Mouse (Mus musculus) gastrocnemius, adult 2 months (tissue): Measurements from ENCODE around the gene Ccdc170. TPM values are rescaled to one million over a fixed set of nuclear protein-coding genes. Genes with fewer than 3 reads are reported as not detected.
"Not testable (repeated sequence)": the region's sequence is repeated elsewhere in the genome, so short reads cannot be mapped to it uniquely, and the experiment has no call there.

Experiments used
- DNase-seq: peaks from one replicate; pipeline ENCODE4 v3.0.0; 2022
- H3K27ac ChIP-seq: fragments of 200-600 bp; 2 replicates; pipeline ENCODE4 v1.8.1; 2022; ENCODE audit warnings: mild to moderate bottlenecking
- H3K4me3 ChIP-seq: fragments of 200-600 bp; 2 replicates; pipeline ENCODE4 v1.8.1; 2022; ENCODE audit warnings: mild to moderate bottlenecking, moderate library complexity
- CTCF ChIP-seq: fragments of 200-600 bp; IDR thresholded peaks from 2 replicates; pipeline ENCODE4 v1.8.1; 2022; ENCODE audit warnings: antibody characterized with exemption, mild to moderate bottlenecking, moderate library complexity
- intact Hi-C: fragments of 180-260 bp; cut with DNase I; formaldehyde crosslinking; loops from one replicate; pipeline ENCODE4 v1.15.1; 2025
- long read RNA-seq, 2 experiments: library from polyadenylated mRNA; stranded (forward); transcript quantifications; one replicate each; pipeline ENCODE4 v2.0.0; 2021
- total RNA-seq, 2 experiments: library from RNA; stranded (reverse); gene quantifications; 2 replicates each; pipeline ENCODE4 v1.2.3; 2021

Ccdc170 gene
- under 1 TPM; 0.46 to 0.67 TPM for total RNA-seq
- long read RNA-seq, experiment 1 = 0 reads
- long read RNA-seq, experiment 2 = 0 reads

DNA sequence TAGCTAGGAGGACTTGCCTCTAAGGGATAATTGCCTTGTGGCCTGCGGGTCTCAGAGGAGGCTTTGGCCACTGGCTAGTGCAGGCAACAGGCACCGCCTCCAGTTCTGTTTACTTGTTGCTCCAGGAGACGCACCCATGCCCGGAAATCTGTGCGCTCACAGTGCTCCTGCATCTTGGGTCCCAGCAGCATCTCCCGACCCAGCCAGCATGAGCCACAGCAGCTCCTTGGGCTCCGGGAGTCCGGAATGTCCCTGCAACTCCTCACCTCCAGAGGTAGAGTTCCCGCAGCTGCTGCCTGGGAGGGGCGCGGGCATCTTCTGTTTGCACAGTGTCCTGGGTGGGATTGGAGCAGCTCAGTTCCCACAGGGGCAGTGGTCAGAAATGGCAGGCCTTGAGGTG is at the start of gene Ccdc170:
Ccdc170 (plus strand) TSS at position 148 of the 400 bp plus-strand sequence.
- Histone ChIP-seq H3K27ac (peak within 1 kb of the TSS; percentile 28), H3K4me3 (peak within 1 kb of the TSS; percentile 57)
- peak; percentile 52 for DNase-seq
- intact Hi-C loops = no loop called here
- TF ChIP-seq CTCF = no peak

DNA sequence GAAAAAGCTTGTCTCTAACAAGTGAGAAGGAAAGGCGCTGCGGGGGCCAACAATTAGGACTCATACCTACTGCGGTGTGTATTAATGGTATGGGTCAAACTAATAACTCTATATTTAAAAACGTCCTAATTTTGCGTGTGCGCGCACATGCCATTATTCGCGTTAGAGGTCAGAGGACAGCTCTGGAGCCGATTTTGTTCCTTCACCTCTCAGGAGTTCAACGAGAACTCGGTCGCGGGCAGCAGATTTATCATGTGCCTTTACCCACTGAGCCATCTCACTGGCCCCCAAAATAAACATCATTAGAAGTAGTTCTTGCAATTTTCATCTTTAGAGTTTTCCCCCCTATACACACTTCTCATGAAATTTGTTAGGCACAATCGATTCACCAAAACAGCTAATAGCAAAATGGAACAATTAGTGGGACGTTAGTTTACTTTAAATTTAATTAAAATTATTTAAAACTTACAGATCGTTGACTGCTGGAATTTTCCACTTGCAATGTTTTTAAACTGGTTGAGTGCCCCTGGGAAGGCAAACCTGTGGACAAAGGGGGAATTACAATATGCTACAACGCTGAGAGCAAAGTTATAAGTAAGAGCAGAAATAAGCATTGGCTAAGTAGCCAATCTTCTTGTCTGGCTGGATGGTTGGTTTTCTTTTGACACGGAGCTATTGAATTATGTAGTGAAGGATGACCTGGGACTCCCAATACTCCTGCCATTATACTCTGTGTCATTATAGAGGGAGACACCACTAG is 49.1 kb upstream of the Ccdc170 start:
- H3K27ac ChIP-seq = peak overlapping the region; percentile 90
- no peak for DNase-seq
- peak overlapping the region; percentile 96 for H3K4me3 ChIP-seq
- peak; percentile 34 for TF ChIP-seq CTCF
- intact Hi-C loops = loop anchor here (2.0 kb wide), 1 partner anchor 44 kb away; the partner anchor contains the start of gene Zbtb2

DNA sequence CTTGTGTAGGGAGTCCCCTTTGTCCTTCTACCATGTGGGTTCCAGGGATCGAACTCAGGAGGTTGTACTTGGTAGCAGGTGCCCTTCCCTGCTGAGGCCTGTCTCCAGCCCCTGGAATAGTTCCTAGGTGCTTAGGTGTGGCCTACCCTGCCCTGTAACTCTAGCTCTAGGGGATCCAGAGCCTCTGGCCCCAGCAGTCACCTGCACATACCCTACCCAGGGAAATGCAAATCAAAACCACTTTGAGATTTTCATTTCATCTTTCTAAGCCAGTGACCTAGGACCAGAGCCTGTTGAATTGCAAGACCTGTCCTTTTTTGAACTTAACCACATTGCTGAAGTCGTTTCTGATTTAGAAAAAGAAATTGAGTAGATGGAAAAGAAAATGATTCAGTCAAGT is 48.4 kb upstream of the Ccdc170 start:
- not testable (repeated sequence) for H3K4me3 ChIP-seq, DNase-seq
- peak overlapping the region; percentile 90; the same call in 1 of the 2 replicates for H3K27ac ChIP-seq
- intact Hi-C loops = loop anchor here (2.0 kb wide), 1 partner anchor 45 kb away; the partner anchor contains the start of gene Zbtb2

DNA sequence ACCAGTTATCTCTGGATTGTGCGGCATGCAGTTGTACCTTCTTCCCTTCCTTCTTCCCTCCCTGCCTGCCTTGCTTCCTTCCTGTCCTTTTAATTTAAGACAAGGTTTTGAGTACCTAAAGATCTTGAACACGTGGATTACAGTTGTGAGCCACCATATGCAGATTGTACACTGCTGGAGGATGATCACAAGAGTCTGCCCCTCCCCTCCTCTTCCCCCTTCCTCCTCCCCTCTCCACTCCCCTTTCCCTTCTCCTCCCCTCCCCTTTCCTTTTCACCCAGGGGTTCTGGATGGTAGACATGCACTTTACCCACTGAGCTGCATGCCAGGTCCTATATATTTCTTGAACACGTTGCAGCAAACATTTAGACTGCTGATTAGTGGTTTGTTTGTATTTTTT is 46.9 kb upstream of the Ccdc170 start:
- Histone ChIP-seq H3K4me3 (no peak overlapping the region), H3K27ac (no peak overlapping the region)
- DNase-seq = no peak
- intact Hi-C loops = no loop called here
- TF ChIP-seq CTCF = no peak

DNA sequence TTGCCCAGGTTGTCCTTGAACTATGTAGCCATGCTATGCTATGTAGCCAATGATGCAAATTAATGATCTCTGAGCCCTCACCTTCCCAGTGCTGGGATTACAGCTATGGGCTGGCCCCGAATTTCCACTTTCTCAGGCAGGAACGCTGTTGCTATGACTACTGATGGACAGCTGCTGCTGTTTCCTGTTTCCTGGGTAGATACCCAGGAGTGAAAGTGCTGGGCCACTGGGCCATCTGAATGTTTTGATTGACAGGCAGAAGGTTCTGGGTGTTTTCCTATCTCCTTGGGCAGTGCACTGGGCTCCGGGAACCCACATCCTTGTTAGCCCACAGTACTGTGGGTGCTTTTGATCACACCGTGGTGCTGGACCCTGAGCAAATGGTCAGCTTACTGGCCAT is 25.9 kb upstream of the Ccdc170 start:
- no peak overlapping the region for H3K4me3 ChIP-seq
- no peak for DNase-seq
- no peak overlapping the region for H3K27ac ChIP-seq
- intact Hi-C loops = no loop called here
- no peak for TF ChIP-seq CTCF

DNA sequence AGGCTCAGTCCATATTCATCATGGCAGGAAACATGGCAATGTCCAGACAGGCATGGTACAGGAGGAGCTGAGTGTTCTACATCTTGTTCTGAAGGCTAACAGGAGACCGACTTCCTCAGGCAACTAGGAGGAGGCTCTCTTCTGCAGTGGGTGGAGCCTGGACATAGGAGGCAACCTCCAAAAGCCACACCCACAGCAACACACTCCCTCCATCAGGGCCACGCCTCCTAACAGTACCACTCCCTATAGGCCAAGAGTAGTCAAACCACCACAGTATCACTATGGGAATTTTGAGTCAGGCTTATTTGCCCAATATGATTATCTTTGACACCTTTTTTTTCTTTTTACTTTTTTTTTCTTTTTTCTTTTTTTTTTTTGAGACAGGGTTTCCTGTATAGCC is 22.1 kb upstream of the Ccdc170 start:
- Histone ChIP-seq H3K27ac (no peak overlapping the region), H3K4me3 (no peak overlapping the region)
- DNase-seq = no peak
- intact Hi-C loops = no loop called here
- no peak for TF ChIP-seq CTCF

DNA sequence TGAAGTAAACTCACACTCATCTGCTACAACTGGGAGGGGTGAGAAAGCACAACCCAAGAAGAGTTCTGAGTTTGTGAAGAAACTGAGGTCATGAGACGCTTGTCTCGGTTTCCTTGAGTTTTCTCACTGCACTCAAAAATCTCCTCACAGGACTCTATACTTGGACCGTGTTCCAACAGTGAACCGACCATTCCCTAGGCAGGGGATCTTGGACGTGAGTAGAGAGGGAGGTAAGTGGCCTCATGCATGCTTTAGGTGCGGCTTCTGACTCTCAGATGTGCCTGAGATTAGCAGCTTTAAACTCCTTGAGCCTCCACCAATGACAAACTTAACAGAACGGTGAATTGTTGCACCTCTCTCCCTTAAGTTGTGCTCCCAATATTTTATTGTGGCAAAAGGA is 16.5 kb upstream of the Ccdc170 start:
- H3K27ac ChIP-seq = no peak overlapping the region
- no peak for DNase-seq
- intact Hi-C loops = no loop called here
- no peak for TF ChIP-seq CTCF
- no peak overlapping the region for H3K4me3 ChIP-seq

DNA sequence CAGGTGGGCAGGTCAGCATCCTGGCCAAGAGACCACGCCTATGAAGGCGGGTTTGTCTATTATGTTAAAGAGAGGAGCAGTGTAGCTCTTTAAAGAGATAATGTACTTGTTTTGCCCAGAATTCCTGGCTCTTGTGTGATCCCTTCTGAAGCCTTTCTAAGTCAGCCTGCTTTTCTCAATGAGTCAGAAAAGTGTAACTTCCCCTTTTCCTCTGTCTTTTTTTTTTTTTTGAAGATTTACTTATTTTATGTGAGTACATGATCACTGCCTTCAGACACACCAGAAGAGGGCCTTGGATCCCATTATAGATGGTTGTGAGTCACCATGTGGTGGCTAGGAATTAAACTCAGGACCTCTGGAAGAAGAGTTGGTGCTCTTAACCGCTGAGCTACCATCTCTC is 12.9 kb upstream of the Ccdc170 start:
- Histone ChIP-seq H3K27ac (no peak overlapping the region), H3K4me3 (no peak overlapping the region)
- no peak for DNase-seq
- intact Hi-C loops = no loop called here
- no peak for TF ChIP-seq CTCF

DNA sequence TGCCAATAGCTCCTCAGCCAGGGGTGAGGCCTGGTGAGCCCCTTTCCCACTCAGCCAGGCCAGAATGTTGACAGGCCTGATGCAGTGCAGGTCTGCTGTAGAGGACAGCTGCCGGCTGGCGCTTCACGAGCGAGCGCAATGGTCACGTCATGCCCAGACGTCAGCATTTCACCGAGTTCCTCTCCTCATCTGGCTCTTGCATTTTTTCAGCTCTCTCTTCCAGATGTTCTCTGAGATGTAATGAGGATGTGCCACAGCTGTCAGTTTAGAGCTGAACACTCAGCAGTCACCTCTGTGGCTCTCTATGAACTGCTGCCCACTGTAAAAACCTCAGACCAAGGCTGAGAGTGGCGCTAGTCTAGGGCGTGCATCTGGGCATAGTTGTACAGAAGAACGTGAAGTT is 8.7 kb upstream of the Ccdc170 start:
- no peak overlapping the region for H3K4me3 ChIP-seq
- no peak for TF ChIP-seq CTCF
- intact Hi-C loops = no loop called here
- DNase-seq = no peak
- H3K27ac ChIP-seq = no peak overlapping the region

DNA sequence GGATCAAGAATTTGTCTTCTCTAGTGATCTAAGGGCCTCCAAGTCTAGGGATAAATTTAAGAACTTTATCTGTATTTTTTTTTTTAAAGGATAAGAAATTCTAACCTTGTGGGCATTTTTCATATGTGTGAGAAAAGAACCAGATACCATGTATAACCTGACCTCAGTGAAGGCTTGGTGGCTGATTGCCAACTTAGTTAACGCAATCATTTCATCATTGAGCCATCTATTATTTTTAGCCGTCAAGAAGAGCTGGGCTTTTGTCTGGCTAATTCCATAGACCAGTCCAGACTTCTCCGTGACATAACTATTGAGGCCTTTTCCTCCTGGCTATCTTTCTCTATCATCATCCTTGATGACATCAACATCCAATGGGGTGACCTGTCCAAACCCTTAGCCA is 6.9 kb upstream of the Ccdc170 start:
- Histone ChIP-seq H3K27ac (no peak overlapping the region), H3K4me3 (no peak overlapping the region)
- DNase-seq = no peak
- intact Hi-C loops = no loop called here
- no peak for TF ChIP-seq CTCF

DNA sequence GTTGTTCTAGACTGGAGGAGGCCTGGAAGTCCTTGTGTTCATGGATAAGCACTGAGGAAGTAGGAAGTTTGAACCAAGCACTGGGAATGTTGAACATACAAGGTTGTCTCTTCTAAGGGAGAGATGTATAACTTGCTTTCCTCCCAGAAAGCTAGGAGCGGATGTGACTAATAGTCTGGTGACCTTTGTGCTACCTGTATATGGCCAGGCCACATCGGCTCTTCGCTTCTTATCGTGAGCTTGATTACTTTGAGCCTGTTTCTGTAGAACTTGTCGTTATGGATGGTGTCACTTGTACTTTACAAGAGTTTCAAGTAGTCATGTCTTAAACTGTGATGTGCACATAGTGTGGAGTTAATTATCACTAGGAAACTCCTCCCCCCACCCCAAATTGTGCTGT is 5.7 kb upstream of the Ccdc170 start:
- Histone ChIP-seq H3K27ac (no peak overlapping the region), H3K4me3 (no peak overlapping the region)
- TF ChIP-seq CTCF = no peak
- intact Hi-C loops = no loop called here
- no peak for DNase-seq

DNA sequence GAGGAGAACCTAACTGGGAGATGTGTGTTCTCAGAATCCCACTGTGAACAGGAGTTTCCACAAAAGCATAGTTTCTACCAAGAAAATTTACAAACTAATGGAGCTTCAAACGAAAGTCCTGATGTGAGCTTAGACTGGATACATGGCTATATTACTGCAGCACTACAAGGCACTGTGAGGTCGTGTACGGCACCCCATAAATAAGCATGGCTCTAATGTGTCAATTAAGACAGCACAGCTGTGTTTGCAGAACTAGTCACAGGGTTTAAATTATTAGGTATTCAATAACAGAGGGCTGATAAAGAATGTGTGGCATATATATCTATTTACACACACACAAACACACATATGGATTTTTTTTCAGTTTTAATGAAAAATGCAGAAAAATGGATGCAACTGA is 1.4 kb upstream of the Ccdc170 start:
- TF ChIP-seq CTCF = no peak
- DNase-seq = no peak
- H3K27ac ChIP-seq = 0 out of 2 replicates have a peak overlapping the region, but pooled peaks have one; percentile 28

DNA sequence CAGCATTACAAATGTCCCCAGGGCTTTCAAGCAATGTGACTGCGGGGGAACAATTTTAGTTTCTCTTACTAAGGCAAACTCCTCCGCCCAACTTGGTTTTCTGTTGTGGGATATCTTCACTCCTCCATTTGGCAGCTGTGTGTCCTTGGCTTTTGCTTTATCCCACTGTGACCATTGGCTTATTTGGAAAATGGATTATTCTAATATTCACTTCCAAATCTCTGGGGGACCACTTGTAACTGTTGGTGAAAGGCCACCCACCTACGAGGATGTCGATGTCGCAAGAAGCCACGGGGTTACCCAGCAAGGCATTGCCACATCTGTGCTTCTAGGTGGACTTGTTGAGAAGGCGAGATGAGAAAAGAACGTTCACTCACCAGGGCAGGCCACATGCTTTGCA is 607 bp upstream of the Ccdc170 start:
- H3K27ac ChIP-seq = peak overlapping the region; percentile 28
- peak; percentile 63 for DNase-seq
- intact Hi-C loops = no loop called here
- H3K4me3 ChIP-seq = peak overlapping the region; percentile 57
- no peak for TF ChIP-seq CTCF

More for the DNA sequence above, 1.4 kb upstream of the Ccdc170 start:
- intact Hi-C loops = no loop called here
- no peak overlapping the region for H3K4me3 ChIP-seq

DNA sequence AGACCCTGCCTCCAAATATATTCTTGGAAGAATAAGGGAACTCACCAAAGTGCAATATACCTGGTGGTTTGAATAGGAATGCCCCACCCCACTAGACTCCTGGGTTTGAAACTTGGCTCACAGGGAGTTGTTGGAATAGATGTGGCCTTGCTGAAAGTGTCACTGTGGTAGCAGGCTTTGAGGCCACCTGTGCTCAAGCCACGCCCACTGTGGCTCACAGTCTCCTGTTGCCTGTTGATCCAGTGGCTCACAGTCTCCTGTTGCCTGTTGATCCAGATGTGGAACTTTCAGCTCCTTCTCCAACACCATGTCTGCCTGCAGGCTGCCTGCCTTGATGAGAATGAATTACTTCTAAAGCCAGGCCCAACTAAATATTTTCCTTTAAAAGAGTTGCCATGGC is 1.5 kb downstream of the Ccdc170 start:
- no peak overlapping the region for H3K4me3 ChIP-seq
- no peak overlapping the region for H3K27ac ChIP-seq
- no peak for TF ChIP-seq CTCF
- intact Hi-C loops = no loop called here
- no peak for DNase-seq
